Mouse (Mus musculus): Measurements from ENCODE around the gene Ube2g1. TPM values are rescaled to one million over a fixed set of nuclear protein-coding genes. Genes with fewer than 3 reads are reported as not detected.
A peak's percentile ranks its signal among the peaks of the same experiment; 100 is the strongest.
"Not testable (repeated sequence)": the region's sequence is repeated elsewhere in the genome, so short reads cannot be mapped to it uniquely, and the experiment has no call there.

Ube2g1 gene
- polyA plus RNA-seq, 1 experiment from 2014 or later = 50.0 TPM

GRCm38 (mm10) chr11:72595010-72595737, 11.9 kb upstream of the Ube2g1 start:
- H3K4me1 ChIP-seq (ENCODE audit: control insufficient read depth, insufficient read depth, low read length) = no peaks in the 10 kb centered on the region
- H3K4me2 ChIP-seq (ENCODE audit: low read depth, low read length) = no peak overlapping the region
- no peaks in the 10 kb centered on the region for H3K36me3 ChIP-seq (ENCODE audit: control insufficient read depth, insufficient read depth, low read length)
- 78% methylated on average over 2 of the region's 2 CpGs for WGBS
- no peaks in the 10 kb centered on the region for H3K9me3 ChIP-seq (ENCODE audit: control insufficient read depth, low read length)
- H3K4me3 ChIP-seq (ENCODE audit: low read length) = no peak overlapping the region
- no peaks in the 10 kb centered on the region for H3K27me3 ChIP-seq (replicated peaks; ENCODE audit: control insufficient read depth, insufficient read depth, low read length)
- no peak overlapping the region for H3K9ac ChIP-seq (ENCODE audit: low read depth, low read length)
- no peak overlapping the region for H3K27ac ChIP-seq (ENCODE audit: low read length)
- ATAC-seq = no peak

GRCm38 (mm10) chr11:72597780-72598179, 9.3 kb upstream of the Ube2g1 start:
- Histone ChIP-seq H3K4me3 (ENCODE audit: low read length) (no peak overlapping the region), H3K27ac (ENCODE audit: low read length) (no peak overlapping the region), H3K9me3 (ENCODE audit: control insufficient read depth, low read length) (no peaks in the 10 kb centered on the region), H3K27me3 (replicated peaks; ENCODE audit: control insufficient read depth, insufficient read depth, low read length) (no peaks in the 10 kb centered on the region), H3K36me3 (ENCODE audit: control insufficient read depth, insufficient read depth, low read length) (no peaks in the 10 kb centered on the region), H3K4me2 (ENCODE audit: low read depth, low read length) (no peak overlapping the region), H3K9ac (ENCODE audit: low read depth, low read length) (no peak overlapping the region), H3K4me1 (ENCODE audit: control insufficient read depth, insufficient read depth, low read length) (no peaks in the 10 kb centered on the region)
- ATAC-seq = no peak
- 84% methylated on average over 4 of the region's 4 CpGs for WGBS

DNA sequence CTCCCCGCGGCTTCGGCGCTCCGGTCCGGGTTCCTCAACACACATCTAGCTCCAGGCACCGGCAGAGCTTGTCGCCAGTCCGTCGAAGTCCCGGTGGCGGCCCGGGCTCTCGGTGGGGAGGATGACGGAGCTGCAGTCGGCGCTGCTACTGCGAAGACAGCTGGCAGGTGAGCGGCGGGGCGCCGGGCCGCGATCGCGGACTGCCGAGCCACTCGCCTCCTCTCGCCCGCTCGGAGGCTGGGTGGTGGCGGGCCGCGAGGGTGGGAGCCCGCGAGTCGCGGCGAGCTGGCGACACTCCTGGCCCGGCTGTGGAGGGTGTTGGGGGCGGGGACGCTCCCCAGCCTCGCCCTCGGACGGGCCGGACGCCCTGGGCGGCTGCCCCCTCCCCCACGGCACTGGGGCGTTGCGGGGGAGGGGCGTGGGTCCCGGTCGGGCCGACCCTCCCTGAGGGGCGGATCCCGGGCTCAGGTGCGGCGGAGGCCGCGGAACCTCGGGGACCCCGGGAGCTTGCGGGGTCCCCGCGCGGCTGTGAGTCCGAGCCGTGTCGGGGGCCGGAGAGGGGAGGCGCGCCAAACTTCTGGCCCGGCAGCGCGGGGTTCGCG, 487 bp downstream of the Ube2g1 start:
- Histone ChIP-seq H3K4me2 (ENCODE audit: low read depth, low read length) (peak overlapping the region; percentile 75), H3K9me3 (ENCODE audit: control insufficient read depth, low read length) (no peaks in the 10 kb centered on the region), H3K4me3 (ENCODE audit: low read length) (peak overlapping the region; percentile 99), H3K36me3 (ENCODE audit: control insufficient read depth, insufficient read depth, low read length) (no peaks in the 10 kb centered on the region), H3K9ac (ENCODE audit: low read depth, low read length) (peak overlapping the region; percentile 97), H3K27me3 (replicated peaks; ENCODE audit: control insufficient read depth, insufficient read depth, low read length) (no peaks in the 10 kb centered on the region), H3K27ac (ENCODE audit: low read length) (peak overlapping the region; percentile 99), H3K4me1 (ENCODE audit: control insufficient read depth, insufficient read depth, low read length) (peaks cover 6% of the 10 kb centered on the region)
- peak; percentile 75 for ATAC-seq
- WGBS = under 1% methylated on average over 65 of the region's 79 CpGs

GRCm38 (mm10) chr11:72608071-72608679, 1.1 kb downstream of the Ube2g1 start:
- H3K4me3 ChIP-seq (ENCODE audit: low read length) = peak overlapping the region; percentile 99
- peak overlapping the region; percentile 99 for H3K27ac ChIP-seq (ENCODE audit: low read length)
- peaks cover 6% of the 10 kb centered on the region for H3K4me1 ChIP-seq (ENCODE audit: control insufficient read depth, insufficient read depth, low read length)
- H3K4me2 ChIP-seq (ENCODE audit: low read depth, low read length) = peak overlapping the region; percentile 75
- H3K36me3 ChIP-seq (ENCODE audit: control insufficient read depth, insufficient read depth, low read length) = no peaks in the 10 kb centered on the region
- WGBS = 0% methylated on average over 38 of the region's 55 CpGs
- H3K9ac ChIP-seq (ENCODE audit: low read depth, low read length) = peak overlapping the region; percentile 97
- ATAC-seq = peak; percentile 87
- H3K9me3 ChIP-seq (ENCODE audit: control insufficient read depth, low read length) = no peaks in the 10 kb centered on the region
- H3K27me3 ChIP-seq (replicated peaks; ENCODE audit: control insufficient read depth, insufficient read depth, low read length) = no peaks in the 10 kb centered on the region

DNA sequence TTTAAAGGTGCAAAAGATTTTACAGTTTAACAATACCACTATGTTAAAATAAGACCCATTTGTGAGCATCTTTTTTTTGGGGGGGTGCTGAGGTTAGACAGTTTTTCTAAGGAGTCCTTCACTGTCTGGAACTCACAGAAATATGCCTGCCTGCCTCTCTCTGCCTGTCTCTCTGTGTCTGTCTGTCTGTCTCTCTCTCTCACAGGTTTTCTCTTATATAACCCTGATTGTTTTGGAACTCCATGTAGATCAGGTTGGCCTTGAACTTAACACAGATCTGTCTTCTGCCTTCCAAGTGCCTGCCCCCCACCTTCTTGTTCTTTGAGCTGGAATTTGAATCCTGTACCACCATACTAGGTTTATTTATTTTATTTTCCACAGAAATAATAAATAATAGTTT, 2.2 kb downstream of the Ube2g1 start:
- no peak overlapping the region for H3K9ac ChIP-seq (ENCODE audit: low read depth, low read length)
- H3K4me3 ChIP-seq (ENCODE audit: low read length) = no peak overlapping the region
- H3K4me2 ChIP-seq (ENCODE audit: low read depth, low read length) = no peak overlapping the region
- H3K36me3 ChIP-seq (ENCODE audit: control insufficient read depth, insufficient read depth, low read length) = no peaks in the 10 kb centered on the region
- H3K4me1 ChIP-seq (ENCODE audit: control insufficient read depth, insufficient read depth, low read length) = peaks cover 6% of the 10 kb centered on the region
- H3K9me3 ChIP-seq (ENCODE audit: control insufficient read depth, low read length) = no peaks in the 10 kb centered on the region
- ATAC-seq = no peak
- H3K27ac ChIP-seq (ENCODE audit: low read length) = no peak overlapping the region
- H3K27me3 ChIP-seq (replicated peaks; ENCODE audit: control insufficient read depth, insufficient read depth, low read length) = no peaks in the 10 kb centered on the region

GRCm38 (mm10) chr11:72614336-72614735, 7.3 kb downstream of the Ube2g1 start:
- H3K4me1 ChIP-seq (ENCODE audit: control insufficient read depth, insufficient read depth, low read length); H3K36me3 ChIP-seq (ENCODE audit: control insufficient read depth, insufficient read depth, low read length); ATAC-seq; H3K27me3 ChIP-seq (replicated peaks; ENCODE audit: control insufficient read depth, insufficient read depth, low read length); H3K9ac ChIP-seq (ENCODE audit: low read depth, low read length); H3K27ac ChIP-seq (ENCODE audit: low read length); H3K4me2 ChIP-seq (ENCODE audit: low read depth, low read length); H3K4me3 ChIP-seq (ENCODE audit: low read length); H3K9me3 ChIP-seq (ENCODE audit: control insufficient read depth, low read length): not testable (repeated sequence)
- WGBS = 81% methylated on average over 3 of the region's 3 CpGs

- no peaks in the 10 kb centered on the region for H3K36me3 ChIP-seq (ENCODE audit: control insufficient read depth, insufficient read depth, low read length)
- H3K9ac ChIP-seq (ENCODE audit: low read depth, low read length) = no peak overlapping the region
- WGBS = 93% methylated on average over 4 of the region's 4 CpGs
- no peak overlapping the region for H3K4me3 ChIP-seq (ENCODE audit: low read length)
- H3K27ac ChIP-seq (ENCODE audit: low read length) = no peak overlapping the region
- H3K9me3 ChIP-seq (ENCODE audit: control insufficient read depth, low read length) = no peaks in the 10 kb centered on the region
- ATAC-seq = no peak
- no peaks in the 10 kb centered on the region for H3K4me1 ChIP-seq (ENCODE audit: control insufficient read depth, insufficient read depth, low read length)
- no peaks in the 10 kb centered on the region for H3K27me3 ChIP-seq (replicated peaks; ENCODE audit: control insufficient read depth, insufficient read depth, low read length)
- no peak overlapping the region for H3K4me2 ChIP-seq (ENCODE audit: low read depth, low read length)
Observed at GRCm38 (mm10) chr11:72615931-72616330, 8.8 kb downstream of the Ube2g1 start.

DNA sequence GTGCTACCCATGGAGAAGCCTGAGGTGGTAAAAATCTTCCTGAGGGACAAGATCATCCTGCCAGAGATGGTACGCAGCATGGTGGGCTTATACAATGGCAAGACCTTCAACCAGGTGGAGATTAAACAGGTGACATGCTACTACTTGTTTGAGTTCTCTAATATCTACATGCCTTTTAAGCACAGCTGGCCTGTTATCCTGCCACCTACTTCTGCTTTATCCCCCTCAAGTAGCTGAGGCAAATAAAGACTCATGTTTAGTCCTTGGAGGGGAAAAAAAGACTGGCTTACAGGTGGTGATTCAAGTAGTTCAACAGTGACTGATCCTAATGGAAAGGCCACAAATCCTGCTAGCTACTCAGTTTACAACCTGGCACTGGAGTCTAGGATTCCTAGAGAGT, 11.4 kb downstream of the Ube2g1 start:
- no peaks in the 10 kb centered on the region for H3K36me3 ChIP-seq (ENCODE audit: control insufficient read depth, insufficient read depth, low read length)
- H3K9me3 ChIP-seq (ENCODE audit: control insufficient read depth, low read length) = no peaks in the 10 kb centered on the region
- no peak overlapping the region for H3K9ac ChIP-seq (ENCODE audit: low read depth, low read length)
- H3K4me3 ChIP-seq (ENCODE audit: low read length) = no peak overlapping the region
- H3K27me3 ChIP-seq (replicated peaks; ENCODE audit: control insufficient read depth, insufficient read depth, low read length) = no peaks in the 10 kb centered on the region
- H3K4me2 ChIP-seq (ENCODE audit: low read depth, low read length) = no peak overlapping the region
- ATAC-seq = no peak
- H3K27ac ChIP-seq (ENCODE audit: low read length) = no peak overlapping the region
- WGBS = 100% methylated on average over 1 of the region's 1 CpGs
- no peaks in the 10 kb centered on the region for H3K4me1 ChIP-seq (ENCODE audit: control insufficient read depth, insufficient read depth, low read length)

DNA sequence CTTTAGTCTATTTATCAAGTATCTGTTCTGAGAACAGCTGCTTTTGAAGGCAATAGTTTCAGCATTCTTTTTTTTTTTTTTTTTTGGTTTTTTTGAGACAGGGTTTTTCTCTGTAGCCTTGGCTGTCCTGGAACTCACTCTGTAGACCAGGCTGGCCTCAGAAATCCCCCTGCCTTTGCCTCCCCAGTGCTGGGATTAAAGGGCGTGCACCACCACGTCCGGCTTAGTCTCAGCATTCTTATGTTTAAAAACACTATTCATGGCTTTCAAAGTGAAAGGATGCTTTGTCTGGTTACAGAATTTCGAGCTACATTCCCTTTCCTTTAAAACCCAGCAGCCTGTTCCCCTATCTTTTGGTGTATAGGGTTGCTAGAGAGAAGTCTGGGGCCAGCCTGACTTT, 35.6 kb downstream of the Ube2g1 start:
- Histone ChIP-seq H3K27me3 (replicated peaks; ENCODE audit: control insufficient read depth, insufficient read depth, low read length) (no peaks in the 10 kb centered on the region), H3K9ac (ENCODE audit: low read depth, low read length) (no peak overlapping the region), H3K36me3 (ENCODE audit: control insufficient read depth, insufficient read depth, low read length) (no peaks in the 10 kb centered on the region), H3K9me3 (ENCODE audit: control insufficient read depth, low read length) (no peaks in the 10 kb centered on the region), H3K4me2 (ENCODE audit: low read depth, low read length) (no peak overlapping the region), H3K4me1 (ENCODE audit: control insufficient read depth, insufficient read depth, low read length) (no peaks in the 10 kb centered on the region), H3K27ac (ENCODE audit: low read length) (no peak overlapping the region), H3K4me3 (ENCODE audit: low read length) (no peak overlapping the region)
- no peak for ATAC-seq
- WGBS = 63% methylated on average over 4 of the region's 4 CpGs

Measured in intestine, embryonic 16.5 days (tissue).